Mouse (Mus musculus): ENCODE measurements at regions not wholly inside any gene's neighbourhood (a gene's known extent, or its start where the extent isn't known, plus 50 kb on each side); places are given as distances from the start of the nearest gene placed in this dataset.
A peak's percentile ranks its signal among the peaks of the same experiment; 100 is the strongest.

GRCm38 (mm10) chr9:89461190-89461589 is 161.7 kb downstream of the Minar1 start:
- H3K4me3 ChIP-seq (replicated peaks in 1 of 3; ENCODE audit: low read depth in 2 of 3, low read length in 2 of 3, poor library complexity in 1 of 3), result no peak overlapping the region
- H3K79me2 ChIP-seq (replicated peaks; ENCODE audit: control insufficient read depth, extremely low read depth, insufficient read depth, poor library complexity, severe bottlenecking), result no peaks in the 10 kb centered on the region
- H3K4me1 ChIP-seq (ENCODE audit: control insufficient read depth in 1 of 2, insufficient read depth in 2 of 2), result no peaks in the 10 kb centered on the region
- peak; percentile 64 for DNase-seq (ENCODE audit: extremely low read depth)
- TF ChIP-seq MAX (IDR thresholded peaks at IDR 0.05; ENCODE audit: low read length) (no peak), ZC3H11A (IDR thresholded peaks at IDR 0.05; ENCODE audit: low read depth, low read length) (peak; percentile 36), ZNF384 (IDR thresholded peaks at IDR 0.05; ENCODE audit: low read depth, low read length) (no peak), SIN3A (IDR thresholded peaks at IDR 0.05; ENCODE audit: low read length) (no peak), SMC3 (IDR thresholded peaks at IDR 0.05; ENCODE audit: low read depth, low read length) (peak; percentile 82), ELF1 (IDR thresholded peaks at IDR 0.05; ENCODE audit: low read depth, low read length) (peak; percentile 50; the same call in 1 of the 2 replicates), CHD1 (IDR thresholded peaks at IDR 0.05; ENCODE audit: low read depth, low read length) (no peak), NRF1 (IDR thresholded peaks at IDR 0.05; ENCODE audit: low read depth, low read length) (no peak), RAD21 (IDR thresholded peaks at IDR 0.05; ENCODE audit: low read depth, low read length) (peak; percentile 82), USF2 (conservative IDR thresholded peaks at IDR 0.05; ENCODE audit: low read depth, low read length) (no peak), NELFE (IDR thresholded peaks at IDR 0.05; ENCODE audit: low read depth, low read length) (0 out of 2 replicates have a peak, but pooled peaks have one; percentile 26), MAFK (IDR thresholded peaks at IDR 0.05; ENCODE audit: insufficient replicate concordance, low read length) (no peak), TCF12 (IDR thresholded peaks at IDR 0.05; ENCODE audit: low read depth, low read length) (no peak), IRF4 (IDR thresholded peaks at IDR 0.05; ENCODE audit: low read depth, low read length) (no peak), CTCF (conservative IDR thresholded peaks at IDR 0.05 in 1 of 2, IDR thresholded peaks at IDR 0.05 in 1 of 2; ENCODE audit: low read depth in 2 of 2, low read length in 2 of 2) (peak; percentile 70 to 85), ZMIZ1 (IDR thresholded peaks at IDR 0.05; ENCODE audit: low read depth, low read length) (no peak), BHLHE40 (IDR thresholded peaks at IDR 0.05; ENCODE audit: low read depth, low read length) (no peak), TBP (conservative IDR thresholded peaks at IDR 0.05; ENCODE audit: low read depth, low read length) (no peak), MYC (IDR thresholded peaks at IDR 0.05; ENCODE audit: low read depth, low read length) (no peak), JUND (conservative IDR thresholded peaks at IDR 0.05; ENCODE audit: low read depth, low read length) (no peak), E2F4 (IDR thresholded peaks at IDR 0.05; ENCODE audit: insufficient replicate concordance, low read depth, low read length) (no peak)
- no peak overlapping the region for H3K4me2 ChIP-seq (ENCODE audit: insufficient read depth, low read depth, poor library complexity, severe bottlenecking)
- dilution Hi-C loops (cut with MboI; ENCODE audit: extremely low pct_ligation_motif_present, extremely low pct_unique_long_range_greater_than_20kb, low sequenced_read_pairs), result no loop called here
- H3K36me3 ChIP-seq (replicated peaks in 1 of 2; ENCODE audit: control insufficient read depth in 1 of 2, insufficient read depth in 1 of 2, low read length in 1 of 2), result no peaks in the 10 kb centered on the region
- H3K27ac ChIP-seq (ENCODE audit: insufficient read depth, low read depth), result no peak overlapping the region
- no peak overlapping the region for H3K9ac ChIP-seq (ENCODE audit: insufficient read depth, low read depth)
- no peaks in the 10 kb centered on the region for H3K9me3 ChIP-seq (replicated peaks; ENCODE audit: low read length)
- no peaks in the 10 kb centered on the region for H3K27me3 ChIP-seq (replicated peaks)
- in situ Hi-C loops (cut with MboI; ENCODE audit: low pct_ligation_motif_present, low pct_unique_long_range_greater_than_20kb, low sequenced_read_pairs), result loop anchor here (10.0 kb wide), 1 partner anchor 204 kb away; no protein-coding TSS in a partner anchor

- dilution Hi-C loops (cut with MboI; ENCODE audit: extremely low pct_ligation_motif_present, extremely low pct_unique_long_range_greater_than_20kb, low sequenced_read_pairs), result no loop called here
- no peaks in the 10 kb centered on the region for H3K36me3 ChIP-seq (replicated peaks in 1 of 2; ENCODE audit: control insufficient read depth in 1 of 2, insufficient read depth in 1 of 2, low read length in 1 of 2)
- H3K27ac ChIP-seq (ENCODE audit: insufficient read depth, low read depth), result no peak overlapping the region
- DNase-seq (ENCODE audit: extremely low read depth), result no peak
- no peak overlapping the region for H3K4me2 ChIP-seq (ENCODE audit: insufficient read depth, low read depth, poor library complexity, severe bottlenecking)
- no peak overlapping the region for H3K4me3 ChIP-seq (replicated peaks in 1 of 3; ENCODE audit: low read depth in 2 of 3, low read length in 2 of 3, poor library complexity in 1 of 3)
- H3K79me2 ChIP-seq (replicated peaks; ENCODE audit: control insufficient read depth, extremely low read depth, insufficient read depth, poor library complexity, severe bottlenecking), result no peaks in the 10 kb centered on the region
- no peak overlapping the region for H3K9ac ChIP-seq (ENCODE audit: insufficient read depth, low read depth)
- in situ Hi-C loops (cut with MboI; ENCODE audit: low pct_ligation_motif_present, low pct_unique_long_range_greater_than_20kb, low sequenced_read_pairs), result no loop called here
- no peaks in the 10 kb centered on the region for H3K9me3 ChIP-seq (replicated peaks; ENCODE audit: low read length)
- no peaks in the 10 kb centered on the region for H3K27me3 ChIP-seq (replicated peaks)
- H3K4me1 ChIP-seq (ENCODE audit: control insufficient read depth in 1 of 2, insufficient read depth in 2 of 2), result no peaks in the 10 kb centered on the region
- TF ChIP-seq NRF1 (IDR thresholded peaks at IDR 0.05; ENCODE audit: low read depth, low read length) (no peak), TBP (conservative IDR thresholded peaks at IDR 0.05; ENCODE audit: low read depth, low read length) (no peak), USF1 (IDR thresholded peaks at IDR 0.05; ENCODE audit: low read depth, low read length) (no peak), ZNF384 (IDR thresholded peaks at IDR 0.05; ENCODE audit: low read depth, low read length) (no peak), ETS1 (conservative IDR thresholded peaks at IDR 0.05; ENCODE audit: low read depth, low read length) (no peak), MAX (IDR thresholded peaks at IDR 0.05; ENCODE audit: low read length) (no peak), JUN (IDR thresholded peaks at IDR 0.05; ENCODE audit: insufficient read depth, low read depth, low read length) (no peak), EP300 (IDR thresholded peaks at IDR 0.05; ENCODE audit: low read length) (no peak), ZMIZ1 (IDR thresholded peaks at IDR 0.05; ENCODE audit: low read depth, low read length) (no peak)
These were observed 166.3 kb downstream of the Minar1 start for GRCm38 (mm10) chr9:89456666-89457065.

All from CH12.LX (cell line).